Mouse (Mus musculus): ENCODE data around the gene Lcor.

- TF ChIP-seq ZC3H11A (IDR thresholded peaks at IDR 0.05; ENCODE audit: borderline replicate concordance, low read depth, low read length) (no peak), HCFC1 (IDR thresholded peaks at IDR 0.05; ENCODE audit: borderline replicate concordance, insufficient read depth, low read length) (no peak), ZNF384 (IDR thresholded peaks at IDR 0.05; ENCODE audit: low read depth, low read length) (no peak), CHD2 (IDR thresholded peaks at IDR 0.05; ENCODE audit: low read depth, low read length) (no peak)
These were observed 43.5 kb upstream of the Lcor start for GRCm38 (mm10) chr19:41438953-41439352.
